Mouse (Mus musculus) left cerebral cortex, adult 18-20 months (tissue): ENCODE results near the gene Cd79a. TPM values are rescaled to one million over a fixed set of nuclear protein-coding genes. Genes with fewer than 3 reads are reported as not detected.

Source experiments
- DNase-seq, 2 experiments: peaks; one replicate each; pipeline ENCODE4 v3.0.0; 2021 to 2022; ENCODE audit warnings: low spot score in 2 of 2, mixed read lengths in 1 of 2
- long read RNA-seq, 2 experiments: library from polyadenylated mRNA; stranded (forward); transcript quantifications; one replicate each; pipeline ENCODE4 v2.0.0; 2021
- total RNA-seq, 2 experiments: library from RNA; stranded (reverse); gene quantifications; 2 replicates each; pipeline ENCODE4 v1.2.3; 2021

Gene Cd79a
- total RNA-seq: under 1 TPM; 0.30 to 0.77 TPM
- long read RNA-seq, experiment 1: 0 reads
- long read RNA-seq, experiment 2: 0 reads

DNA sequence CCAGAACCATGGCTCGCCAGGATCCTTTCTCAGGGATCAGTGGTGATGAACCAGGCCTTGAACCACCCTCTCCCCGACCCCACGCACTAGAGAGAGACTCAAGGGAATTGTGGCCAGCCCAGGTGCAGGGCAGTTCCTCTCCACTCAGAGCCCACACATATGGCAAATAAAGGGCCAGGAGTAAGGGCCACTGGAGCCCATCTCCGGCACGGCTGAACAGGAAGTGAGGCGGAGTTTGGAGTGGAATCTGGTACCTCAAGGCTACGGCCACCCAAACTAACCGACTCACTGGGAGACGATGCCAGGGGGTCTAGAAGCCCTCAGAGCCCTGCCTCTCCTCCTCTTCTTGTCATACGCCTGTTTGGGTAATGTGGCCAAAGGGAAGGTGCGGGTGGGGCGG is at the start of gene Cd79a:
Gene Cd79a (plus strand): TSS at position 158 of the 400 bp plus-strand sequence.
- DNase-seq: no peak

GRCm38 (mm10) chr7:24850162-24850561 is 47.0 kb upstream of the Cd79a start:
- peak; percentile 55 to 79 for DNase-seq

GRCm38 (mm10) chr7:24850899-24851303 is 46.3 kb upstream of the Cd79a start:
- DNase-seq: peak in 1 of 2 experiments; percentile 10

- no peak for DNase-seq
These were observed 45.4 kb upstream of the Cd79a start for GRCm38 (mm10) chr7:24851596-24852325.

GRCm38 (mm10) chr7:24852557-24853232 is 44.5 kb upstream of the Cd79a start:
- DNase-seq: no peak

GRCm38 (mm10) chr7:24853233-24853563 is 44.0 kb upstream of the Cd79a start:
- no peak for DNase-seq

- DNase-seq: no peak
These were observed 43.5 kb upstream of the Cd79a start for GRCm38 (mm10) chr7:24853695-24854094.

- no peak for DNase-seq
These were observed 40.6 kb upstream of the Cd79a start for GRCm38 (mm10) chr7:24856460-24857120.

DNA sequence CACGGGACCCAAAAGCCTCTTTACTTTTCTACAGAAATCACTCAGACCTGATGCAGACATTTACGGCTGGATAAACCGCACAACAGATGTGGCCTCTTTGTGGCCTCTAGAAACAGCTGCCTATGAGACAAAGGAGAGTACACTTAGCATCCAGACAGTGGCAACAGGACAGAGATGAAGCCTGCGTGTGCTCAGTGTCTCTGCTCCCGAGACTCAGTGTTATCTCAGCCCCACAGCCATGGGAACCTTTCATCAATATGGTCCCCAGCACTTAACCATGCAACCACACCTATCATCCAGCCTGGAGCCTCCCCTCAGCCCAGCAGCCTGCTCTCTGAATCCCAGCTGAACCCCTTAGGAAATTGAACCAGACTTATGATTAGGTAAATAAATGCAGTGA is 37.9 kb upstream of the Cd79a start:
- no peak for DNase-seq

DNA sequence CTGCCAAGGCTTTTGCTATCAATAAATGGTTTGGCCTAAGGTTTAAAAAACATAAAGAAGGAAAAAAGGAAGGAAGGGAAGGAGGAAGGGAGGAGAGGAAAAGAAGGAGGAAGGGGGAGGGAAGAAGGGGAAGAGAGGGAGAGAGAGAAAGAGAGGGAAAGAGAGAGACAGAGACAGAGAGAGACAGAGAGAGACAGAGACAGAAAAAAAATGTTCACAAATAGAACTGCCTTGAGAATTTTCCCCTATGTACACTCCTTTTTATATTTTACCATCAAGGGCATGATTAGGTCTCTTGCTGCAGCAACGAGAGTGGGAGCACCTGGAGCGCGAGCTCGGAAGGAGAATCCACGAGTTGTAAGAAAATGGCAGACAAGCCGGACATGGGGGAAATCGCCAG is 35.3 kb upstream of the Cd79a start, which contains the start of gene Gm9844:
Gene Gm9844 (plus strand): TSS at position 301 of the 400 bp plus-strand sequence.
- no peak for DNase-seq

DNA sequence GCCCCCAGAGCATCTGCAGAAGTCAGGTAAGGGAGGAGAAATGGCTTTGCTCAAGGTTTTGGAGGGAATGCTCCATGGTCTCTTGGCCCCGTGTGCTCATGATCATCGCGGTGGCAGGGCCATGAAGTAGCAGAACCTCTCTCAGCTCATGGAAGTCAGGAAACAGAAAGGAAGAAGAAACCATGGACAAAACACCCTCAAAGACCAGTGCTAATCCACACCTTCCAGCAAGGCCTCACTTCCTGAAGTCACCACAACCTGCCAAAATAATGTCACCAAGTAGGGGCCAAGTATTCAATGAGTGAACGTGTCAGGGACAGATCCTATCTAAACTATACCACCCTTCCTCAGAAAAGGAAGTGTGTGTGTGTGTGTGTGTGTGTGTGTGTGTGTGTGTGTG is 34.3 kb upstream of the Cd79a start:
- no peak for DNase-seq

- DNase-seq: no peak
These were observed 33.0 kb upstream of the Cd79a start for GRCm38 (mm10) chr7:24864156-24864555.

DNA sequence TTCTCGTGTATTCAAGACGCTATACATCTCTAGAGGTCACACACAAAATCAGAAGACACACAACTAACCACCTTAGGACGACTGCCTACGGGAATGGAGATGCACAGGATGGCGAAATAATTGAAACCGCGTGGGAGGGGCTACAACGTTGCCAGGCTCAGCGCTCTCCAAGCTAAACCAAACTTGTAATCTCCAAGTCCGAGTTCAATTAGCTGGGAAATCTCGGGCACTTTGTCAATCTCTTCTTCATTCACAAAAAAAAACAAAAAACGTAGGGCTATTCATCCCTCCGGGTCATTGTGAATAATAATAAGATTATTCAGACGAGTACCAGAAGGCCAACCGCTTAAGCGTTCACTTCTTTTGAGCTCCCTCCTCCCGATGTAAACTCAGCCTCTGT is 28.1 kb upstream of the Cd79a start:
- no peak for DNase-seq

GRCm38 (mm10) chr7:24869532-24870165 is 27.5 kb upstream of the Cd79a start, which contains the start of the genes Lypd4 and Dmrtc2:
TSS of gene Lypd4 (minus strand) at chr7:24869941.
TSS of gene Dmrtc2 (plus strand) at chr7:24870057.
- DNase-seq: no peak

- no peak for DNase-seq
These were observed 19.6 kb upstream of the Cd79a start for GRCm38 (mm10) chr7:24877588-24877987.

GRCm38 (mm10) chr7:24879620-24880019 is 17.6 kb upstream of the Cd79a start:
- no peak for DNase-seq

- no peak for DNase-seq
These were observed 14.6 kb upstream of the Cd79a start for GRCm38 (mm10) chr7:24882416-24883199.

GRCm38 (mm10) chr7:24883896-24884692 is 13.1 kb upstream of the Cd79a start, which contains the start of gene Rps19:
TSS of gene Rps19 (plus strand) at chr7:24884371.
- DNase-seq: peak; percentile 96 to 98

DNA sequence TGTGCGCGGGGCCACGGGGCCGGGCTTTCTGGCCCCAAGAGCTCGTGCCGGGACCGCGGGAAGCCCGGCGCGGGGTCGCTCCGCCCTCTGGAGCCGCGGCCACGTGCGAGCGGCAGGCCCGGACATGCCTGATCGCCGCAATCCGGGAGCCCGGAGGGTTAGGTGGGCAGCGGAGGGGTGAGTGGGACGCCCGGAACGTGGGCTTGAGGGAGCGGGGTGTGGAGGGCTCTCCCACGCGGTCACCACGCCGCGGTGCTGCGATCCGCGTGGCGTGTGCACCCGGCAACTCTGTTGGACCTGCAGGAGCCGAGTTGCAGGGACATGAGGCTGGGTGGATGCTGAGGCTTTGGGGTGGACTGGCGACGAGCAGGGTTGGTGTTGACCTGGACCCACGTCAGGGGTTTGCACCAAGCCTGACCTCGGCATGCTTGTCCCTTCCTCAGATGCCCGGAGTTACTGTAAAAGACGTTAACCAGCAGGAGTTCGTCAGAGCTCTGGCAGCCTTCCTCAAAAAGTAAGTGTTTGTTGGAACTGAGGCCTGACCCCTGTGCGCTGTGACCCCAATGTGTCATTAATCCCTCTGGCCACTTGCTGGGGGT is 12.4 kb upstream of the Cd79a start:
- no peak for DNase-seq
